Mouse (Mus musculus): Measurements from ENCODE around the gene Fcgr3. TPM values are rescaled to one million over a fixed set of nuclear protein-coding genes. Genes with fewer than 3 reads are reported as not detected.
"Not testable (repeated sequence)": the region's sequence is repeated elsewhere in the genome, so short reads cannot be mapped to it uniquely, and the experiment has no call there.

Fcgr3 gene
- total RNA-seq, 2 experiments from 2014 or later = 29.8 to 80.1 TPM

GRCm38 (mm10) chr1:171089891-171090290 lies 25.2 kb upstream of the Fcgr3 start:
- ATAC-seq (replicated peaks; ENCODE audit: low FRiP score, poor library complexity, severe bottlenecking) = no peak

- not testable (repeated sequence) for ATAC-seq (replicated peaks; ENCODE audit: low FRiP score, poor library complexity, severe bottlenecking)
These were observed 23.6 kb upstream of the Fcgr3 start for GRCm38 (mm10) chr1:171088237-171088869.

GRCm38 (mm10) chr1:171085718-171086117 lies 21.0 kb upstream of the Fcgr3 start:
- ATAC-seq (replicated peaks; ENCODE audit: low FRiP score, poor library complexity, severe bottlenecking) = no peak

- peak; percentile 6 for ATAC-seq (replicated peaks; ENCODE audit: low FRiP score, poor library complexity, severe bottlenecking)
These were observed 16.9 kb upstream of the Fcgr3 start for GRCm38 (mm10) chr1:171081512-171082231.

- 0 out of 2 replicates have a peak, but pooled peaks have one; percentile 7 for ATAC-seq (replicated peaks; ENCODE audit: low FRiP score, poor library complexity, severe bottlenecking)
These were observed 15.1 kb upstream of the Fcgr3 start for GRCm38 (mm10) chr1:171079825-171080224.

- ATAC-seq (replicated peaks; ENCODE audit: low FRiP score, poor library complexity, severe bottlenecking) = peak; percentile 44
These were observed 14.6 kb upstream of the Fcgr3 start for GRCm38 (mm10) chr1:171079345-171079744.

GRCm38 (mm10) chr1:171078419-171078818 lies 13.7 kb upstream of the Fcgr3 start:
- ATAC-seq (replicated peaks; ENCODE audit: low FRiP score, poor library complexity, severe bottlenecking) = not testable (repeated sequence)

GRCm38 (mm10) chr1:171077955-171078354 lies 13.2 kb upstream of the Fcgr3 start:
- not testable (repeated sequence) for ATAC-seq (replicated peaks; ENCODE audit: low FRiP score, poor library complexity, severe bottlenecking)

GRCm38 (mm10) chr1:171077192-171077591 lies 12.5 kb upstream of the Fcgr3 start:
- ATAC-seq (replicated peaks; ENCODE audit: low FRiP score, poor library complexity, severe bottlenecking) = not testable (repeated sequence)

- not testable (repeated sequence) for ATAC-seq (replicated peaks; ENCODE audit: low FRiP score, poor library complexity, severe bottlenecking)
These were observed 11.4 kb upstream of the Fcgr3 start for GRCm38 (mm10) chr1:171076176-171076575.

- ATAC-seq (replicated peaks; ENCODE audit: low FRiP score, poor library complexity, severe bottlenecking) = not testable (repeated sequence)
These were observed 9.5 kb upstream of the Fcgr3 start for GRCm38 (mm10) chr1:171074283-171074682.

GRCm38 (mm10) chr1:171072217-171072616 lies 7.5 kb upstream of the Fcgr3 start:
- peak; percentile 22 for ATAC-seq (replicated peaks; ENCODE audit: low FRiP score, poor library complexity, severe bottlenecking)

- peak; percentile 49 for ATAC-seq (replicated peaks; ENCODE audit: low FRiP score, poor library complexity, severe bottlenecking)
These were observed 7.0 kb upstream of the Fcgr3 start for GRCm38 (mm10) chr1:171071726-171072125.

GRCm38 (mm10) chr1:171070879-171071278 lies 6.1 kb upstream of the Fcgr3 start:
- not testable (repeated sequence) for ATAC-seq (replicated peaks; ENCODE audit: low FRiP score, poor library complexity, severe bottlenecking)

GRCm38 (mm10) chr1:171069508-171069907 lies 4.8 kb upstream of the Fcgr3 start:
- not testable (repeated sequence) for ATAC-seq (replicated peaks; ENCODE audit: low FRiP score, poor library complexity, severe bottlenecking)

- ATAC-seq (replicated peaks; ENCODE audit: low FRiP score, poor library complexity, severe bottlenecking) = not testable (repeated sequence)
These were observed 3.2 kb upstream of the Fcgr3 start for GRCm38 (mm10) chr1:171067928-171068327.

GRCm38 (mm10) chr1:171066583-171066982 lies 1.8 kb upstream of the Fcgr3 start:
- ATAC-seq (replicated peaks; ENCODE audit: low FRiP score, poor library complexity, severe bottlenecking) = peak; percentile 12

- ATAC-seq (replicated peaks; ENCODE audit: low FRiP score, poor library complexity, severe bottlenecking) = not testable (repeated sequence)
These were observed 1.0 kb upstream of the Fcgr3 start for GRCm38 (mm10) chr1:171065768-171066167.

GRCm38 (mm10) chr1:171065243-171065587 lies 480 bp upstream of the Fcgr3 start:
- ATAC-seq (replicated peaks; ENCODE audit: low FRiP score, poor library complexity, severe bottlenecking) = peak; percentile 9; the same call in 1 of the 2 replicates

- peak; percentile 66 for ATAC-seq (replicated peaks; ENCODE audit: low FRiP score, poor library complexity, severe bottlenecking)
These were observed 905 bp downstream of the Fcgr3 start for GRCm38 (mm10) chr1:171063569-171064490.

Data from erythroid progenitor cell, adult 5-6 weeks (primary cell).